Mouse (Mus musculus) neural tube, embryonic 10.5 days (tissue): ENCODE results near the gene Nuak1.
A peak's percentile ranks its signal among the peaks of the same experiment; 100 is the strongest.

Experiments used
- DNase-seq: peaks from one replicate; pipeline ENCODE4 v3.0.0-alpha.2; 2017; ENCODE audit warnings: low spot score; ENCODE audit errors: extremely low spot score

The Nuak1 gene

GRCm38 (mm10) chr10:84382900-84383883 is 57.2 kb downstream of the Nuak1 start:
- peak; percentile 47 for DNase-seq

GRCm38 (mm10) chr10:84381276-84381798 is 59.1 kb downstream of the Nuak1 start:
- DNase-seq, result no peak

- no peak for DNase-seq
Observed at GRCm38 (mm10) chr10:84379366-84379765, 61.0 kb downstream of the Nuak1 start.

GRCm38 (mm10) chr10:84377956-84378355 is 62.4 kb downstream of the Nuak1 start:
- DNase-seq, result no peak

- no peak for DNase-seq
Observed at GRCm38 (mm10) chr10:84376346-84376745, 64.1 kb downstream of the Nuak1 start.

DNA sequence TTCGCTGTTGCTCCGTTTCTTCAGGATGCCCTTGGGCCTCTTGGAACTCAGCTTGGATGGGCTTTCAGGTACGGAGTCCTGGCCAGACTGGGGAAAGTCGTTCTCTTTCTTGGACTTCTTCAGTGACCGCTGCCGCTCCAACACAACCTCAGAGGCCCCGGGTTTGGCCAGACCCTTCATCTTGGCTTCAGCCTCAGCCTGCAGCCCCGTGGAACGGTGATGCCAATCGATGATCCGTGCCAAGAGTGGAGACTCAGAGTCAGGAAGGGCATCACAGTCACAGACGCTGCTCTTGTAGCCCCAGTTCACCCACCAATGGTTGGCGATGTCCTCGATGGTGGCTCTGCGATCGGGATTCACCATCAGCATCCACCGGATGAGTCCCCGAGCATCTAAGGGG is 65.4 kb downstream of the Nuak1 start:
- DNase-seq, result no peak

- no peak for DNase-seq
Observed at GRCm38 (mm10) chr10:84373476-84373875, 66.9 kb downstream of the Nuak1 start.

DNA sequence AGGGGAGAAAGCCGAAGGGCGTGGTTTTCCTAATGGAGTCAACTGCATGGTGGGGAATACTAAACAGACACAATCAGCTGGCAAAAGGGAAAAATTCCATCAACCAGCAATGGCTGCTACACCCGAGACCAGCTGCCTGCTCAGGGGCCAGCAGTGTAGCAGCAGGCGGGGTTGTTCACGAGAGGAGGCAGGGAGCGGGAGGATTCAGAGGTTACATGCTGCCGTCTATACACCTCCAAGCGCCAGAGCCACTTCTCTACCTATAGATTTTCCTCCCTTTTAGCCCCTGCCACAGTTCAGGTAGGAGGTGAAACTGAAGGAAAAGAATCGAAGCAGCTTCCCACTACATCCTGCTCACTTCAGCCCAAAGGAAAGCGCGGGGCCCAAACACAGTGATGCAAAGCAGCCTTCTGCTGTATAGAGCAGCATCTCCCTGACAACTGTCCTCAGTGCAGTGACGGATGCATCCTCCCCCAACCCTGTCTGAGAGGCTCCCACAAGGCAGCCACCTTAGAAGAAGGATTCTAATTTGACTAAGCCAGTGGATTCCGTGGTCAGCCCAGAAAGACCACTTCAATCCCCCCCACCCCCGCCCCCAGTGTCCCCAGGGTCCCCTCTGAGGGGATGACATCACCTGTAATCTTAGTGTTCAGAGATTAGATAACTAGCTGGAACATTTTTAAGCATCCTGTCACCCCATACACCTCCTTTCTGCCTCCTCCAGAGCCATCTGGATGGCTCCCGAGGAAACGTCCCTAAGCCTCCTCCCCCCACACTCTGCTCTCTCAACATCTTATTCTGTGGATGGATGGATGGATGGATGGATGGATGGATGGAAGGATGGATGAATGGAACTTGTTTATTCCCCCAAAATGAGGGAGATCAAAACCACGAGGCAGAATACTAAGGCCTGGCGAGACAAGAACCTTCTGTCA is 68.0 kb downstream of the Nuak1 start:
- no peak for DNase-seq

GRCm38 (mm10) chr10:84371681-84372160 is 68.7 kb downstream of the Nuak1 start:
- DNase-seq, result no peak

DNA sequence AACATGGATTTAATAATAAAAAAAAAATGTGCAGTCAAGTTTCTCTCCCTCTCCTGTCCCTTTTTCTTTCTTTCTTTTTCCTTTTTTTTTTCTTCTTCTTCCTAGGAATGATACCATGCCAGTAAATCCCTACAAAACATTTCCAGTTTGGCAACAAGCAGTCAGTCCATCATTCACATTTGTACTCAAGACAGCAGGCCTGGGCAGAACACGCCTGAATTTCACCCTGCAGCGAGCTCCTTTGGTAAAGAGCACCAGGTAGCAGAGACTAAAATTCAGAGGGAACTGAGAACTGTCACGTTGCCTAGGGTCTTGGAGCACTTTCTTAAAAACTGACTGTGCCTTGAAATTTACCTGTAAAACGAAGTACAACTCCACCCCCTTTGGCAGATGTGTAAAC is 69.2 kb downstream of the Nuak1 start:
- no peak for DNase-seq

- no peak for DNase-seq
Observed at GRCm38 (mm10) chr10:84369646-84370314, 70.6 kb downstream of the Nuak1 start.

DNA sequence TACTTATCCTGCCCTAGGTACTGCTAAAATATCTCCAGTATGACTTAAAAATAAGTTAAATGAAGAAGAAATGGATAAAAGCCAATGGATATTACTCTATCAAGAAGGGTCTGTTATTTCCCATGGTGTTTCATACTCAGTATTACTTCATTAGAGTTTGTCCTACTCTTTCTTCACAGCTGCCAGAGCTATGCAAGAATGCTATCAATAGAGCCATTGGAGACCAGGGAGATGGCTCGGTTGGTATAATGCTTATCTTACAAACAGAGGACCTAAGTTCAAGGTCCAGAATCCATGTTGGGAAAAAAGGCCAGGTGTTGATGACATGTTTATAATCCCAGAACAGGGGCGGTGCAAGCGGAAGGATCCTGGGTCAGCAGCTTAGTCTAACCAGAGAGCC is 72.2 kb downstream of the Nuak1 start:
- DNase-seq, result no peak

DNA sequence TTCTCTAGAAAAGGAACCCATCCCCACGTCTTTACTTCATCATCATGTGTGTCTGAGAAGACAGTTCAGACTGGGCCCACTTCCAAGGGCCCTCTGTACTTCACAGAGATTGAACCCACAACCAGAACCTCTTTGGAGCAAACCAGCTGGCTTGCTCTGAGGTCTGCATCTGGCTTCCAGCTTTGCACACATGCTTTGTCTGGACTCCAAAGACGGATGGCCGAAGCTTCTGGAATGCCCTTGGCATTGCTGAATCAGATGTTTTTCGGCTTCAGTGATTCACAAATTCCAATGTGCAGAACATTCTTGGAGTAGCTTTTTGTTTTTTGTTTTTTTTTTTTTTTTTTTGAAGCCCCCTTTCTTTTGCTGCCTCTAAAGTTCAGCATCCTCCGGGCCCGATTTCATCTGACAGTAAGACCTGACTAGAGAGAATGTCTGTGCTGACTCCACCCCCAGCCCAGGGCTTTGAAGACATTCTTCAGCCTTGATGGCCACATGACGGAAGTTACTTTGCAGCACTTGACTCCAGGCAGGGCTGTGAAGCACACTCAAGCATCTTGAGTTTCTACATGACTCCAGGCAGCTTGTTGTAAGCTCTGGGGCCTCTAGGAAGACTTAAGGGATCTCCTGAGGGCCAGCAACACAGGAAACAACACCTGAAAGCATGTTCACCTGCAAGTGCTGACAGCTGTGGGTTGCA is 75.1 kb downstream of the Nuak1 start:
- DNase-seq, result no peak

DNA sequence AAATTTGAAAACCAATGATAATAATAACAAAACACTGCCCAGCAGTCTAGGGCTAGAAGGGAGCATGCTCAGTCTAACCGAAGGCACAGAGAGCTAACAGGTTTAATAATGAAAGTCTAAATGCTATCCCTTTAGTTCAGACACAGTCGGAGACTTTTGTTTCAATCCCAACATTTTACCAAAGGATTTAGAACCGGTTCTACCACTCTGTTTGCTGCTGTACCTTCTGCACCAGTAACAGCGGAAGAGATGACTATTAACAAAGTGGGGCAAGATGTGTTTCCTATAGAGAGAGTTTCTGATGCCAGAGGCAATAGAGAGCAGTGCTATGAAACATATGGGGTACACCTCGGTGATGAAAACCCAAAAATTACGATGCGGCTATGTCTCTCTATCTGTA is 76.6 kb downstream of the Nuak1 start:
- no peak for DNase-seq

DNA sequence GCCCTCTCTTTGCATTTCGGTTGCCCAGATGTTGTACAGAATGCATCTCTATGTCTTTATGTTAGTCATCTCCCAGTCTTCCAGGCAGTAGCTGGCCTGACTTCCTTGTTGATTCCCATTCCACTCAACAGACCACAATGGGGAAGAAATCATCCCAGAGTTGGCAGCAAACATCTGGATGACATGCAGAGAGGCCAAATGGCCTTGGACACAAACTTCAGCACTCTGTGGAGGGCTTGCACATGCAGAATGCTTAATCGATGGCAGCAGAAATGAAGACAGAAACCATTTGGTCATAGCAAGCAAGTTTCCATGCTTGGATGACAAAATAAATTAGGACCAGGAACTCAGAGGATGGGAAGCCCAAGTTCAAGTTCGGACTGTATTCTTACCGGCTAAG is 79.4 kb downstream of the Nuak1 start:
- no peak for DNase-seq

GRCm38 (mm10) chr10:84360391-84360790 is 80.0 kb downstream of the Nuak1 start:
- no peak for DNase-seq

- DNase-seq, result no peak
Observed at GRCm38 (mm10) chr10:84358738-84359120, 81.7 kb downstream of the Nuak1 start.

DNA sequence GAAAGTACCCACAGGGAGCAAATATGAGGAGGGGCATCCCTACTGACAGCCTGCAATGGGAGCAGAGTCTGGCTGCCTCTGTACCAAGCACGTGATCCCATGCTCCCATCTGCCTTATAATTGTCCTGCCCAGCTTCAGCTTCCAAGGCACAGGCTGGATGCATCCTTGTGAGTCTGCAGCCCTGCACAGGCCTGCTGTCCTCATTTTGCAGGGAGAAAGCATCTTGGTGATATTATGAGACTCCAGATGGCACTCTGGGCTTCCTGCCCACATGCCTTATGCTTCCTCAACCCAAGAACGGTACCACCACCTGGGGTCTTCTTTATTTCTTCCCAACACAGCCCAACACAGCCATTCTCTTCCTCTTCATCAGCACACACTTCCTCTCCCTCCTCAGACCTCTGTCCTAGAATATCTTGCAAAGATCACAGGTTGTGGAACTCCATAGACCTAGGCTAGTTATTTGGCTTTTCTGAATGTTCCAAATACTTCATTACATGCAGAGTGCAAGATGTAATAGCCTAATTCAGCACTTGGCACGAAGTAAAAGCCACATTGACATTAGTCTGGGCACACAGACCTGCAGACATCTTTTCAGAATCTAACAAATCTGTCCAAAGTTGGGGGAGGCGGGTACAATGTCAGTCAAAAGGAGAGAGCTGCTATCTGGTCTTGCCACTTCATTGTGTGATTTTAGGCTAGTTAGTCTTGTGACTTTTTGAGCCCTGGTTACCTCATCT is 82.2 kb downstream of the Nuak1 start:
- DNase-seq, result no peak

GRCm38 (mm10) chr10:84357593-84357992 is 82.8 kb downstream of the Nuak1 start:
- no peak for DNase-seq

- DNase-seq, result no peak
Observed at GRCm38 (mm10) chr10:84354323-84354722, 86.1 kb downstream of the Nuak1 start.
